Mouse (Mus musculus) C2C12 (cell line): ENCODE measurements around the gene Ubd.
A peak's percentile ranks its signal among the peaks of the same experiment; 100 is the strongest.

Experiments
- CEBPB ChIP-seq: IDR thresholded peaks from one replicate; pipeline ENCODE4 v1.6.1; 2011; ENCODE audit warnings: low read depth, mild to moderate bottlenecking, control low read depth, moderate library complexity
- CTCF ChIP-seq: IDR thresholded peaks from one replicate; pipeline ENCODE4 v1.5.1; 2011; ENCODE audit not compliant: control insufficient read depth, insufficient read depth, insufficient read length
- FOSL1 ChIP-seq: IDR thresholded peaks from one replicate; pipeline ENCODE4 v1.8.0; 2011; ENCODE audit warnings: mild to moderate bottlenecking, low read length; ENCODE audit not compliant: poor library complexity, insufficient read depth, severe bottlenecking
- MAX ChIP-seq: IDR thresholded peaks from one replicate; pipeline ENCODE4 v1.6.1; 2011; ENCODE audit warnings: mild to moderate bottlenecking, control low read depth
- MYOD1 ChIP-seq: IDR thresholded peaks from one replicate; pipeline ENCODE4 v1.6.1; 2011; ENCODE audit warnings: low read depth; ENCODE audit not compliant: control insufficient read depth, insufficient read length
- MYOG ChIP-seq: IDR thresholded peaks from one replicate; pipeline ENCODE4 v1.6.1; 2011; ENCODE audit not compliant: control insufficient read depth, insufficient read length; ENCODE audit errors: extremely low read depth
- USF1 ChIP-seq: IDR thresholded peaks from one replicate; pipeline ENCODE4 v1.6.1; 2011; ENCODE audit warnings: low read depth, mild to moderate bottlenecking, control low read depth, moderate library complexity

- no peak for TF ChIP-seq CTCF
- TF ChIP-seq MYOD1 = no peak
- no peak for TF ChIP-seq MAX
- no peak for TF ChIP-seq CEBPB
- TF ChIP-seq USF1 = no peak
- TF ChIP-seq MYOG = no peak
- TF ChIP-seq FOSL1 = peak; percentile 61
Observed at GRCm38 (mm10) chr17:37194782-37195181, 1.1 kb downstream of the Ubd start.
